Mouse (Mus musculus) cerebellum, adult 11-12 months (tissue): Measurements from ENCODE around the gene Zkscan7.
A peak's percentile ranks its signal among the peaks of the same experiment; 100 is the strongest.
"Not testable (repeated sequence)": the region's sequence is repeated elsewhere in the genome, so short reads cannot be mapped to it uniquely, and the experiment has no call there.

Source experiments
- DNase-seq: peaks from one replicate; pipeline ENCODE4 v3.0.0; 2022

The Zkscan7 gene

GRCm38 (mm10) chr9:122885385-122885784 is at the start of gene Zkscan7:
Gene Zkscan7 (plus strand): TSS chr9:122885685.
- no peak for DNase-seq

- no peak for DNase-seq
Measured at GRCm38 (mm10) chr9:122836126-122836525, 49.4 kb upstream of the Zkscan7 start.

- peak; percentile 57 for DNase-seq
Measured at GRCm38 (mm10) chr9:122836790-122837189, 48.7 kb upstream of the Zkscan7 start.

- no peak for DNase-seq
Measured at GRCm38 (mm10) chr9:122837216-122837615, 48.3 kb upstream of the Zkscan7 start.

- DNase-seq: peak; percentile 14
Measured at GRCm38 (mm10) chr9:122837680-122838079, 47.8 kb upstream of the Zkscan7 start.

- no peak for DNase-seq
Measured at GRCm38 (mm10) chr9:122843760-122844159, 41.7 kb upstream of the Zkscan7 start, which contains the start of gene Gm35549. Gene Gm35549 (minus strand): TSS chr9:122844035.

GRCm38 (mm10) chr9:122845621-122846020 is 39.9 kb upstream of the Zkscan7 start:
- no peak for DNase-seq

- peak; percentile 21 for DNase-seq
Measured at GRCm38 (mm10) chr9:122846156-122846555, 39.3 kb upstream of the Zkscan7 start.

- DNase-seq: not testable (repeated sequence)
Measured at GRCm38 (mm10) chr9:122847811-122848311, 37.6 kb upstream of the Zkscan7 start.

GRCm38 (mm10) chr9:122854526-122854925 is 31.0 kb upstream of the Zkscan7 start:
- no peak for DNase-seq

- not testable (repeated sequence) for DNase-seq
Measured at GRCm38 (mm10) chr9:122855141-122855540, 30.3 kb upstream of the Zkscan7 start.

GRCm38 (mm10) chr9:122855617-122856016 is 29.9 kb upstream of the Zkscan7 start:
- DNase-seq: no peak

- no peak for DNase-seq
Measured at GRCm38 (mm10) chr9:122856716-122857115, 28.8 kb upstream of the Zkscan7 start.

GRCm38 (mm10) chr9:122860752-122861151 is 24.7 kb upstream of the Zkscan7 start:
- no peak for DNase-seq

- no peak for DNase-seq
Measured at GRCm38 (mm10) chr9:122863731-122864130, 21.8 kb upstream of the Zkscan7 start.

GRCm38 (mm10) chr9:122864848-122865247 is 20.6 kb upstream of the Zkscan7 start:
- DNase-seq: no peak

- DNase-seq: peak; percentile 75
Measured at GRCm38 (mm10) chr9:122865697-122866166, 19.8 kb upstream of the Zkscan7 start, which contains the start of gene Zfp445. Gene Zfp445 (minus strand): TSS chr9:122866006.

GRCm38 (mm10) chr9:122866192-122866591 is 19.3 kb upstream of the Zkscan7 start:
- DNase-seq: no peak

- DNase-seq: no peak
Measured at GRCm38 (mm10) chr9:122872595-122872994, 12.9 kb upstream of the Zkscan7 start.

- DNase-seq: no peak
Measured at GRCm38 (mm10) chr9:122874653-122875052, 10.8 kb upstream of the Zkscan7 start.

GRCm38 (mm10) chr9:122875145-122875544 is 10.3 kb upstream of the Zkscan7 start:
- DNase-seq: no peak

- DNase-seq: peak; percentile 60
Measured at GRCm38 (mm10) chr9:122886372-122887179, 1.1 kb downstream of the Zkscan7 start.

- no peak for DNase-seq
Measured at GRCm38 (mm10) chr9:122901047-122901446, 15.6 kb downstream of the Zkscan7 start.
